Mouse (Mus musculus): ENCODE results near the gene Adipor1.

Adipor1 gene

GRCm38 (mm10) chr1:134414038-134414437, 1.1 kb upstream of the Adipor1 start:
- peak overlapping the region; percentile 92 for H3K4me3 ChIP-seq (replicated peaks; ENCODE audit: low read length)
- TF ChIP-seq POU5F1 (IDR thresholded peaks at IDR 0.05; ENCODE audit: borderline replicate concordance, low read length) (no peak), NANOG (IDR thresholded peaks at IDR 0.05; ENCODE audit: borderline replicate concordance, low read length) (no peak), CTCF (conservative IDR thresholded peaks at IDR 0.05; ENCODE audit: low read length) (no peak)
- H3K9me3 ChIP-seq (ENCODE audit: low read length): no peaks in the 10 kb centered on the region
- peaks cover 66% of the 10 kb centered on the region for H3K36me3 ChIP-seq (ENCODE audit: insufficient read depth, low read length)
- no peaks in the 10 kb centered on the region for H3K27me3 ChIP-seq (ENCODE audit: insufficient read depth, low read length)
- peaks cover 81% of the 10 kb centered on the region for H3K4me1 ChIP-seq (replicated peaks; ENCODE audit: low read depth, low read length)

- no peak for TF ChIP-seq NANOG (IDR thresholded peaks at IDR 0.05; ENCODE audit: borderline replicate concordance, low read length)
- peak; percentile 28; the same call in 1 of the 2 replicates for TF ChIP-seq CTCF (conservative IDR thresholded peaks at IDR 0.05; ENCODE audit: low read length)
- TF ChIP-seq POU5F1 (IDR thresholded peaks at IDR 0.05; ENCODE audit: borderline replicate concordance, low read length): no peak
- Histone ChIP-seq H3K4me1 (replicated peaks; ENCODE audit: low read depth, low read length) (peaks cover 81% of the 10 kb centered on the region), H3K36me3 (ENCODE audit: insufficient read depth, low read length) (peaks cover 60% of the 10 kb centered on the region), H3K9me3 (ENCODE audit: low read length) (no peaks in the 10 kb centered on the region), H3K4me3 (replicated peaks; ENCODE audit: low read length) (peak overlapping the region; percentile 92), H3K27me3 (ENCODE audit: insufficient read depth, low read length) (no peaks in the 10 kb centered on the region)
Observed at GRCm38 (mm10) chr1:134414501-134415167, 544 bp upstream of the Adipor1 start.

GRCm38 (mm10) chr1:134418414-134418975, 3.3 kb downstream of the Adipor1 start:
- TF ChIP-seq POU5F1 (IDR thresholded peaks at IDR 0.05; ENCODE audit: borderline replicate concordance, low read length) (no peak), CTCF (conservative IDR thresholded peaks at IDR 0.05; ENCODE audit: low read length) (no peak), NANOG (IDR thresholded peaks at IDR 0.05; ENCODE audit: borderline replicate concordance, low read length) (no peak)
- Histone ChIP-seq H3K36me3 (ENCODE audit: insufficient read depth, low read length) (peaks cover 42% of the 10 kb centered on the region), H3K27me3 (ENCODE audit: insufficient read depth, low read length) (no peaks in the 10 kb centered on the region), H3K9me3 (ENCODE audit: low read length) (no peaks in the 10 kb centered on the region), H3K4me1 (replicated peaks; ENCODE audit: low read depth, low read length) (peaks cover 87% of the 10 kb centered on the region), H3K4me3 (replicated peaks; ENCODE audit: low read length) (peak overlapping the region; percentile 92)

DNA sequence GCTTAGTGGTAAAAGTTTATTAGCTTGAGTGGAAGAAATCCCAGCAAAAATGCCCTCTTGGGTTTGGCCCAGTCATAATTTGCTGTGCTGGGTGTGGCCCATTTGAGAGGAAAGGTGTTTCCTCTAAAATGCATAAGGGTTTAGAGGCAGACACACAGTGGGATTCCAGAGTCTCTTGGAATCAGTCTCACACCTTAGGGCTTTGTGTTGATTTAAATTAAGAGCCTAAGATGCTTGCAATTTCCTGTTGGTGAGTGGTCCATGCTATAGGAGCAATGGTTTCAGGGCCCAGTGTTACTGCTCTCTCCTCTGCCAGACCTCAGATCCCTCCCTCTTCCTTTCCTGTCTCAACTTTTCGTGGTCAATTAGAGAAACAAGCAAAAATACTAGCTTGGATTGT, 4.0 kb downstream of the Adipor1 start:
- Histone ChIP-seq H3K27me3 (ENCODE audit: insufficient read depth, low read length) (no peaks in the 10 kb centered on the region), H3K36me3 (ENCODE audit: insufficient read depth, low read length) (peaks cover 46% of the 10 kb centered on the region), H3K4me3 (replicated peaks; ENCODE audit: low read length) (peak overlapping the region; percentile 35), H3K4me1 (replicated peaks; ENCODE audit: low read depth, low read length) (peaks cover 88% of the 10 kb centered on the region), H3K9me3 (ENCODE audit: low read length) (no peaks in the 10 kb centered on the region)
- TF ChIP-seq POU5F1 (IDR thresholded peaks at IDR 0.05; ENCODE audit: borderline replicate concordance, low read length) (no peak), NANOG (IDR thresholded peaks at IDR 0.05; ENCODE audit: borderline replicate concordance, low read length) (peak; percentile 39; the same call in 1 of the 2 replicates), CTCF (conservative IDR thresholded peaks at IDR 0.05; ENCODE audit: low read length) (no peak)

GRCm38 (mm10) chr1:134419751-134420458, 4.7 kb downstream of the Adipor1 start:
- peaks cover 88% of the 10 kb centered on the region for H3K4me1 ChIP-seq (replicated peaks; ENCODE audit: low read depth, low read length)
- H3K9me3 ChIP-seq (ENCODE audit: low read length): no peaks in the 10 kb centered on the region
- H3K4me3 ChIP-seq (replicated peaks; ENCODE audit: low read length): peak overlapping the region; percentile 35; the same call in 1 of the 2 replicates
- peaks cover 54% of the 10 kb centered on the region for H3K36me3 ChIP-seq (ENCODE audit: insufficient read depth, low read length)
- TF ChIP-seq NANOG (IDR thresholded peaks at IDR 0.05; ENCODE audit: borderline replicate concordance, low read length): no peak
- TF ChIP-seq POU5F1 (IDR thresholded peaks at IDR 0.05; ENCODE audit: borderline replicate concordance, low read length): no peak
- no peak for TF ChIP-seq CTCF (conservative IDR thresholded peaks at IDR 0.05; ENCODE audit: low read length)
- H3K27me3 ChIP-seq (ENCODE audit: insufficient read depth, low read length): no peaks in the 10 kb centered on the region

DNA sequence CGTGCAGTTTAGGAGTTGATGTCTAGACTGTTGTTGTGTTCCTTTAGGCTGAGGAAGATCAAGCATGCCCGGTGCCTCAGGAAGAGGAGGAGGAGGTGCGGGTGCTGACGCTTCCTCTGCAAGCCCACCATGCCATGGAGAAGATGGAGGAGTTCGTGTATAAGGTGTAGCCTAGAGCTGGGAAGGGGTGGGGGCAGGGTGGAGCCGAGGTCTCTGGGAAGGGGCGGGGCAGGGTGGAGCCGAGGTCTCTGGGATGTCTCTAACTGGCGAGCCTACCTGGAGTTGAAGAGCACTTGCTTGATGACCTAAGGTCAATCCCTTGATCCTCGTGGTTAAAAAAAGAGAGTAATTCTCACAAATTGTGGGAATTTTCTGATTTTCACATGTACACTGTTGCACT, 8.7 kb downstream of the Adipor1 start:
- Histone ChIP-seq H3K4me1 (replicated peaks; ENCODE audit: low read depth, low read length) (peaks cover 98% of the 10 kb centered on the region), H3K27me3 (ENCODE audit: insufficient read depth, low read length) (no peaks in the 10 kb centered on the region), H3K9me3 (ENCODE audit: low read length) (no peaks in the 10 kb centered on the region), H3K36me3 (ENCODE audit: insufficient read depth, low read length) (peaks cover 75% of the 10 kb centered on the region), H3K4me3 (replicated peaks; ENCODE audit: low read length) (peak overlapping the region; percentile 42)
- no peak for TF ChIP-seq NANOG (IDR thresholded peaks at IDR 0.05; ENCODE audit: borderline replicate concordance, low read length)
- no peak for TF ChIP-seq CTCF (conservative IDR thresholded peaks at IDR 0.05; ENCODE audit: low read length)
- no peak for TF ChIP-seq POU5F1 (IDR thresholded peaks at IDR 0.05; ENCODE audit: borderline replicate concordance, low read length)

GRCm38 (mm10) chr1:134426289-134426688, 11.1 kb downstream of the Adipor1 start:
- Histone ChIP-seq H3K36me3 (ENCODE audit: insufficient read depth, low read length) (peaks cover 92% of the 10 kb centered on the region), H3K4me3 (replicated peaks; ENCODE audit: low read length) (no peak overlapping the region), H3K27me3 (ENCODE audit: insufficient read depth, low read length) (no peaks in the 10 kb centered on the region), H3K4me1 (replicated peaks; ENCODE audit: low read depth, low read length) (peaks cover 93% of the 10 kb centered on the region), H3K9me3 (ENCODE audit: low read length) (no peaks in the 10 kb centered on the region)
- no peak for TF ChIP-seq NANOG (IDR thresholded peaks at IDR 0.05; ENCODE audit: borderline replicate concordance, low read length)
- TF ChIP-seq POU5F1 (IDR thresholded peaks at IDR 0.05; ENCODE audit: borderline replicate concordance, low read length): no peak
- no peak for TF ChIP-seq CTCF (conservative IDR thresholded peaks at IDR 0.05; ENCODE audit: low read length)

DNA sequence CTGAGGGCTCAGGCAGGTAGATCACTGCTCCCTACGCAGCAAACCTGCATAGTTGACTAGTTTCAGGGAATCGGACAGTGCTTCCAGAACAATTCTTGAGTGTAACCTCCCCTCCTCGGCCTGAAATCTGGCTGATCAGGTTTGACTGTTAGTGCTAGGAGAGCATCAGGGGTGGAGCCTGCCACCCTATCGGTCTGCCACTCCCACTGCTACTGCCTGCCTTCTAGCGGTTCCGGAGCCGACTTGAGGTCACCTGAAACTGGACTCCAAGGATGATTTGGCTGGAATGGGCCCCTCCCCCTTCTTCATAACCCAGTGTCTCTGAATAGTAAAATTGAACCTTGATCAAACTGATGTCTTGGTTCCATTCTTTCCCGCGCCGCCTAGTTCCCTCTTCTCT, 17.8 kb downstream of the Adipor1 start:
- Histone ChIP-seq H3K9me3 (ENCODE audit: low read length) (no peaks in the 10 kb centered on the region), H3K4me3 (replicated peaks; ENCODE audit: low read length) (peak overlapping the region; percentile 17; the same call in 1 of the 2 replicates)
- TF ChIP-seq NANOG (IDR thresholded peaks at IDR 0.05; ENCODE audit: borderline replicate concordance, low read length) (no peak), CTCF (conservative IDR thresholded peaks at IDR 0.05; ENCODE audit: low read length) (no peak), POU5F1 (IDR thresholded peaks at IDR 0.05; ENCODE audit: borderline replicate concordance, low read length) (no peak)

More for the DNA sequence above, 17.8 kb downstream of the Adipor1 start:
- Histone ChIP-seq H3K4me1 (replicated peaks; ENCODE audit: low read depth, low read length) (peaks cover 82% of the 10 kb centered on the region), H3K36me3 (ENCODE audit: insufficient read depth, low read length) (peaks cover 49% of the 10 kb centered on the region), H3K27me3 (ENCODE audit: insufficient read depth, low read length) (no peaks in the 10 kb centered on the region)

Data from E14TG2a.4 (cell line).